Comparison of ENCODE assay signal across 14 mouse cellular contexts in genomic region chr1:62811141-62811540, GRCm38 (mm10).
DNase-seq lines count a peak whose midpoint lies in the region.
"Had no signal": no experiment of that assay in that cellular context is flagged by ENCODE, and none has a peak within 500 bp of the region (broad histone marks: within the 10 kb centered on the region; RNA-seq: fewer than 3 reads in every experiment).

No protein-coding gene starts in this region.

- intact Hi-C loops in left cerebral cortex, postnatal 4 days (cut with DNase I): no loop called here
- intact Hi-C loops in left cerebral cortex, postnatal 25 days (cut with DNase I): no loop called here

- DNase-seq in gastrocnemius, adult 18-20 months (ENCODE audit: low spot score): peak; percentile 13
- no peak for DNase-seq in gastrocnemius, postnatal 4 days (ENCODE audit: low spot score in 2 of 2)
- peak; percentile 78 for DNase-seq in left cerebral cortex, postnatal 4 days
- no peak for DNase-seq in left cerebral cortex, postnatal 25 days (ENCODE audit: low spot score in 2 of 2)
- peak; percentile 89 for DNase-seq in cerebellum, adult 8-10 months
- DNase-seq in gastrocnemius, postnatal 10 days: peak; percentile 25
- DNase-seq in frontal cortex, postnatal 25 days (ENCODE audit: low spot score in 2 of 2): no peak
- no peak for DNase-seq in embryo, embryonic 9.5 days (ENCODE audit: extremely low spot score)
- DNase-seq: heart, postnatal 4 days; kidney, postnatal 14 days; layer of hippocampus, adult 9-11 months; liver, postnatal 0 days; lung, postnatal 36 days; right cerebral cortex, postnatal 14 days had no signal

Comparison
In these comparisons a context has a peak if more than half of its experiments do, and no peak if none do; other contexts are left out.
1. DNase-seq: peak in gastrocnemius, adult 18-20 months (single experiment), left cerebral cortex, postnatal 4 days (single experiment), cerebellum, adult 8-10 months (single experiment) and gastrocnemius, postnatal 10 days (single experiment); none in gastrocnemius, postnatal 4 days (0 of 2), left cerebral cortex, postnatal 25 days (0 of 2), frontal cortex, postnatal 25 days (0 of 2) and embryo, embryonic 9.5 days (single experiment).